Mouse (Mus musculus): ENCODE data around the gene Tcirg1.

DNA sequence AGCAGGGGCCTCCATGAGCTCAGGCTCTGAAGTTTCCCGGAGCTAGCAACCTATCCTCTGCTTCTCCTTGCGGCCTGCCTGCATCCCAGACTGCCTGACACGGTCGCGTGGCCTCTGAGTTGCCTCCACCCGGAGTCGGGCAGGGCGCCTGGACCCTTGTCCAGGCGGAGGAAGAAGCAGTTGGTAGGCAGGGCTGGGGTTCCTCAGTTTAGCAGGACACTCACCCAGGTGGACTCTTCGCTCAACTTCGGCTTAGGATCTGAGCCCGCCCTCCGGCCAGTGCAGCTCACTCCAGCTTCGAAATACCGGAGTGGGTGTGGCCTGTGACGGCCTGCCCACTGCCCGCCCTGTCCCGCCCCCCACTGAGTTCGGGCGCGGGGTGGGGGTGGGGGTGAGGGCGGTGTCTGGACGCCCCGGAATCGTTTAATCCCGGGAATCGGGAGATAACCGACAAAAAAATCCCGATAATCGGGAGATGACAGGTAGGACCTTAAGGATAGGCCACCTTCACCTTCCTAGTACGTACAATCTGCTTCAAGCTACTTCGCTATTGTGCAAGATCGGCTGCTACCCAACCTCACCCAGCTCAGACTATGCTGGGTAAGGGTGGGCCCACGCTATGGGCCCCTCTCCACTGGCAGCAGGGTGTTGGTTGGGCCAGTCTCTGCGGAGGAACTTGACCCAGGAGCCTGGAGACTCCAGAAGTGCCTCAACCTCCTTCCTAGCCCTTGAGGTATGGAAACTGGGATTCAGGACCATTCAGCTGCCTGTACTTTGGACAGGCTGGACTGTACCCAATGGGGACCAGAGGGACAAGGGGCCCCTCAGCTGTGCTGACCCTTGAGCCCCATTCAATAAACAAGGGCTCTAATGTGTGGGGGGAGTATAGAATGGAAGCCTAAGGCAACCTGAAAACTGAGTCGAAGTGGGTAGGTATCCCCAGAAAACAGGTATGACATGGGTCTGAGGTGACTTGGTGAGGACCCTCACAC lies at the start of gene Tcirg1:
- TF ChIP-seq CTCF (conservative IDR thresholded peaks at IDR 0.05; ENCODE audit: insufficient read depth, insufficient read length, low read depth, low read length): 0 out of 2 replicates have a peak, but pooled peaks have one; percentile 3
- peak; percentile 49 for TF ChIP-seq POLR2A (IDR thresholded peaks at IDR 0.05; ENCODE audit: low read depth, low read length)
